Mouse (Mus musculus) liver (tissue): ENCODE measurements at regions not wholly inside any gene's neighbourhood (a gene's known extent, or its start where the extent isn't known, plus 50 kb on each side); places are given as distances from the start of the nearest gene placed in this dataset.

Experiments
- DNase-seq: peaks from one replicate; pipeline ENCODE4 v3.0.0-alpha.2; 2020; ENCODE audit warnings: mixed read lengths

DNA sequence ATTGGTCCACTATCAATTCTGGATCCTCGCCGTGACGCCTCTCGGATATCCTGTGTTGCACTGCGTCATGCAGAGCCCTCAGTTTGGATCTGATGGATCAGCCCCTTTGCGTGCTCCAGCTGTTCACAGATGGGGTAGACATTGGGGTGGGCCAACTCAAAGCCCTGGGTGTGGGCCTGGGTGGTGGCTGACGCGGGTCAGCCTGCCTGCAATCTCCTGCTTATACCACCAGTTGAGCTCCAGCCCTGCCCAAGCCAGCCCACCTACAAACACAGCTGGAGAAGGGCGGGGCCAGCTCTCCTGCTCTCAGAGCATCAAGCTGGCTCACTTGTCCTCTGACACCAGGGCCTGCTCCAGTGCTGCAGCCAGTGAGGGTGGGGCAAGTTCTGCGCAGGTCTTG, 73.1 kb downstream of the Rps15a start:
- no peak for DNase-seq

DNA sequence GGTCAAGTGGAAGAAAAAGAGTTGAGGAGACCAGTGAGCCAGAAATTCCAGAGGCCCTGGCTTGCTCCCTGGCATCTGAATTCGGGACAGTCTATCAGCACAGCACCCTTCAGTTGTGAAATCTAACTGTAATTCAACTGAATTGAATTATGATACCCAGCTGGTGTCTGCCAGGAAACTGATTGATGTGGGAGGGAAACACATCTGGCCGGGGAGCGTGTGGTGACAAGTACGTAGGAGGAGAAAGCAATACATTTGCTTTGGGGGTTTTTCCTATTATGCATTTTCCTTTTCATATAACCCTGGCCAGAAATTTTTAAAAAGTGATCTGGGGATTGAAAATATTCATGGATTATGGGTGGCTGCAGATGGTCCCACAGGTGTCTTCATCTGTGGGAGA, 76.1 kb downstream of the Rps15a start:
- DNase-seq: no peak

- no peak for DNase-seq
Measured at GRCm38 (mm10) chr7:118037062-118037461, 78.9 kb downstream of the Rps15a start.

GRCm38 (mm10) chr7:118026106-118026526, 89.9 kb downstream of the Rps15a start:
- no peak for DNase-seq

DNA sequence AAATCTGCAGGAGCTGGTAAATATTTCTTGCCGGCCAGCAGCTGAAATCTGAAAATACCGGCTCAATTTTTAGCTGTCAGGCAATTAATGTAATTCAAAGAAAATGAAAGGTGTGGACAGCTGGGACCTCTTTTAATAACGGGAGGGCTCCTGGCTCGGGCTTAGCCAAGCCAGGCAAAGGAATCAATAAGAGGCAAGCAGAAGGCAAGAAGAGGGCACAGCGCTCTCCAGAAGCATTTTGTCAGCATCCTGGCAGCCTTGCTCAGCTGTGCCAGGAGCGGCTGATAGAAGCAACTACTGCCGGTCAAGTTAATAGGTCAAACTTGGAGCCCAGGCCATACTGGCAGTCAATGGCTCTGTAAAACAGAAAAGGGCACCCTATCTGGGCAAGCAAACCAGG, 111.4 kb downstream of the Rps15a start:
- no peak for DNase-seq

DNA sequence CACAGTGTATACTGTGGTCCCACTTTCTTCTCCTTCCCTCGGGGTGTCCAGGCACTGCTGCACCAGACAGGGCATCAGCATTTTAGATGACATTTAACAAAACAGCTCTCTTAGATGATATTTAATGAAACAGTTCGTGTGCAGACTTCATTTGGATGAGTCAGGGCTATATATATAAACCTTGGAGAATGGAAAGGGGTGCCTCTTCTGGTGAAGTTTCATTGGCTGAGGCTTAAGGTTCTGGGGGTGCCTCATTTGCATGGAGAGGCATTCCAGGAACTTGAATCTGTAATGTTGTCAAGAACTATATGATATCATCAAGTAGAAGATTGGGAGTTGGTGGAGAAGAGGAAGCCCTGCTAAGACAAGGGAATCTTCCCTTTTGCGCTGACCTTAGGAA, 114.1 kb downstream of the Rps15a start:
- no peak for DNase-seq

DNA sequence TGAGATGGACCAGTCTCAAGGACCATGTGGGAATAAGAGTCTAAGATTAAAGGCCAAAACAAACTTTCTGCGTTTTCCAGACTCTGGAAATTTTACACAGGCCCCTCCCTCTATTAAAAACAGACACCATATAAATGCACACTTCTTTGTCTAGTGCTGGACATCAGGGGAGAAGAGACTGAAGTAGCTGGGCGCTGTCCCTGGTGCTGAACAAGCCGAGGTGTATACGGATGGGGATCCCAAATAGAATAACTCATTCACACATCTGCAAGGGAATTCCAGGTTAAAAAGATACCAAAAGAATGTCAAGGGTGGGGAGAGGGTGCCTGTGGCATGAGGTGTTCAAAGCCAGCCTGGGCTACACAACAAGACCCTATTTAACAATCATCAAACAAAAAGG, 114.9 kb downstream of the Rps15a start:
- peak; percentile 57 for DNase-seq

- DNase-seq: no peak
Measured at GRCm38 (mm10) chr7:117982177-117982576, 133.8 kb downstream of the Rps15a start.

- DNase-seq: no peak
Measured at GRCm38 (mm10) chr7:117971176-117971575, 144.8 kb downstream of the Rps15a start.

DNA sequence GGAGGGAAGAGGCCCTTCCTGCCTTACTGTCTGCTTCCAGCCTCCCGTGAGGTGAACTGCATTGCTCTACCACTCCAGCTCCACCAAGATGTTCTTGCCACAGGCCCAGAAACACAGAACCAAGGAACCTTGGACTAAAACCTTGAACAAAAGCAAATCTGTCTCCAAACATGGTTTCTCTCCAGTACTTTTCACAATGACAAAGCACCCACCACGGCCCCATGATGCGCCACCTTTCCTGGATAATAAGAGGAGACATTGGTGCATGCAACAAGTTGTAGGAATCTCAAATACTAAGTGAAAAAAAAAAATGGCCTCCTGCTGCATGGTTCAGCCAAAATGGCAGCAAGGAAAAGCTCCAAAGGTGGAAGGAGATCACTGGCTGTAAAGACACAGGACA, 172.6 kb downstream of the Rps15a start:
- DNase-seq: no peak

- DNase-seq: no peak
Measured at GRCm38 (mm10) chr7:117939618-117940017, 176.4 kb downstream of the Rps15a start.

GRCm38 (mm10) chr7:117934908-117935307, 181.1 kb downstream of the Rps15a start:
- no peak for DNase-seq

- no peak for DNase-seq
Measured at GRCm38 (mm10) chr7:117931234-117931895, 184.6 kb downstream of the Rps15a start.

DNA sequence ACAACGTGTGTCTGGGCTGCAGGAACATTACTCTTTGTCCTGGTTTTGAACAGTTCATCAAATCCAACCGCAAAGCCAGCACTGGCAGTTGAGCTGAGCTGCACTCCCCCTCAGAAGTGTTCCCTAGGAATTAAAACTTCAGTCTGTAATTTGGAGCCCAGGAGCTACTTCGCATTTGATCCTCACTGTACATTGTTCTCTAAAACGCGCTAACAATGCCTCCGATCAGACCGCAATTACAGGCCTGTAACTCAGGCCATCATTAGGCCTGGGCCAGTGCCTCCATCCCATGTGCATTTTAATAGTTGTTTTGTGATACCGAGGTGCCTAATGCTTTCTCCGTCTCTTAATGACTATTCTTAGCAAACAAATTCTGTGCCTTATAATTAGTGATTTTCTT, 185.6 kb downstream of the Rps15a start:
- no peak for DNase-seq

- DNase-seq: no peak
Measured at GRCm38 (mm10) chr7:117926396-117926795, 189.6 kb downstream of the Rps15a start.

- no peak for DNase-seq
Measured at GRCm38 (mm10) chr7:117922270-117922669, 193.7 kb downstream of the Rps15a start.

DNA sequence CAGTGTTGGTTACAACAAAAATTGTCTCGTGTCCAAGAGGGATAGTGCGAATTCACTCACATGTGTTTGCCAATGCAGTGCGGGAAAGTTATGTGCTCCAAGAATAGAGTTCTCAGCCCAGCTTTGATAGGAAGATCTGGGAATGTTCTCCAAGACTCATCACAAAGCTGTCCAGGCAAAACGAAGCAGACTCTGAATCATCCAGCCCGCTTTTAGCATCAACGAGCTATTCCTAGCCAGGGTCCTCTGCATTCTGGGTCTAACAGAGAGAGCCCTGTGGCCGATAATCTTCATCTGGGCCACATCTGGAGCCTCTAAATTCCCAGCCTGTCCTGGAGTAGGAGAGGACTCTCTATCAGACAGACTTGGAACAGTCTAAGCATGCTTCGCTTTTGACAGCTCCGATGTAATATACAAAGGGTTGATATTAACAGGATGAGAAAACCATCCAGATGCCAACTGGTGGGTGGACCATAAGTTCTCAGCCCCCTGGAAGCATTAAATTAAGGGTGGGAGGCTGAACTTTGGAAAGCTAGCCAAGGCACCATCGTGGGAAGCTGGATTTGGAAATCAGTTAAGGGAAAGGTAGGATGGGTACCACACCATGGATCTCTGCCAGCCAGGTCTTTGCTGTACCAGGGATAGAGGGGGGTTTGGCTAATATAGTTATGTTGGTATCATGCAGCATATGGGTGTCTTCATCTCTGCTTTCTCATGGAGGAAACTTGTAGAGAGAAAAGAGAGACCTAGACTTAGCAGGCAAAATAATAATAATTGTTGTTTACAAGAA, 197.6 kb downstream of the Rps15a start:
- DNase-seq: no peak

DNA sequence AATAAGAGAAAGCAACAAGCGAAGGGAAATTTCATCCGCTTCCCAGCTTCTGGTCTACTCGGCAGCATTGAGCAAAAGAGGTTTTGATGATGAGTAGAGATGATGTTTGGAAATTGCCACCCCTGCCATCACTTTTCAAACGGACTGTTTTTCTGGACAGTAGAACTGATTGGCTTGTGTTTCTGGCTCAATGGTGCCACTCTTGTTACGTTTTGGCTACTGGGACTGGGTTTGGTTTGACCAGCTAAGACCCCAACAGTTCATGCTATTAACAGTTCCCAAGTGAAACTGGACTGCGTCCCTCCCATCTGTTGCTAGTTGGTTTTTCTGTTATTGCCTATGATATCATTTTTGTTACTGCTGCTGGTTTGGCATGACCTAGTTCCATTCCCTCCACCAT, 199.1 kb downstream of the Rps15a start:
- no peak for DNase-seq

- no peak for DNase-seq
Measured at GRCm38 (mm10) chr7:117912453-117912852, 203.5 kb downstream of the Rps15a start.

DNA sequence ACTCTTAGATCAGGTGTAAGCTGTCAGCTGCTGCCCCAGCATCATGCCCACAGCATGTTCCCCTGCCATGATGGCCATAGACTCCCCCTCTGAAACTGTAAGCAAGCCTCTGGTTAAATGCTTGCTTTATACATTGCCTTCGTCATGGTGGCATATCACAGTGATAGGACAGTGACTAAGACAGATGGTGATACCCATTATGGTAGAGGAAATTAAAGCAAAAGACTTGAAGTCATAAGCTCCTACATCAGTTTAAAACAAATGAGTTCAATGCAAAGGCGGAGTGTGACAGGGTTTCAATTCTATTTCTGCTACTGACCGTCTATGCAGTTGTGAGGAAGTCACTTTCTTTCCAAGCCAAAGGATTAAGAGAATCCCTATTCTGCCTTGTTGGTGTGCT, 204.9 kb downstream of the Rps15a start:
- no peak for DNase-seq

DNA sequence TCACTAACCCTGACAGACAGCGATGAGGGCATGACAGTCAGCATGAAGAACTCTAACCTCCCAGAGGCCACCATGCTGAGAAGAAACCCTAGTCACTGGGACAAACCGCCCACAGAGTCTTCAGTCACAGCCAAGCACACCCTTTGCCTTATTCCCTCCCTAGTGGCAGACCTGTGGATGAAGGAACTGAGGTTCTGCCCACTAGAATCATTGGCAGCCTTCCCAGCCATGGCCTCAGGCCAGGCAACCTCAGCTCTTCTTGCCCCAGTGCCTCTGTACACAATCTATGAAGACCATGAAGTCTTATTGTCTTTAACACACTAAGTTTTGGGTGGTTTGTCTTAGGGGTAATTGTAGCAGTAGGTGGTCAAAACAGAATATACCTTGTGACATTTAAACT, 219.5 kb downstream of the Rps15a start:
- no peak for DNase-seq

- no peak for DNase-seq
Measured at GRCm38 (mm10) chr7:117887288-117887687, 228.7 kb downstream of the Rps15a start.

DNA sequence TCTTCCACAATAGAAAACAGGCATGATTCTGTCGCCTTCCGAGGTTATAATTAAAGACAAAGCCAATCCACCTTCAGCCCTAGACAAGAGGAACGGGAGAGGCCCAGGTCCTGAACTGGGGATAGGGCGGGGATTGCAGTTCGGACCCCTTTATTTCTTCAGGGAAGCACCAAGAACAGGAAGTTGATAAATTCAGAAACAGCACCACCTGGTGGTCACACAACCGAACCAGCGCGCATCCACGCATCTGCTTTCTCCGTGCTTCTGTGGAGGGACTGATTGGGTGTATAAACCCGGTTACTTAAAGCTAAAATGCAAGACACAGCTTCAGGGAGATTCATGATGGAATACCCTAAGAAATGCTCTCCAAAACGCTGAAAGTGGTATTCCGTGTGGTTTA, 233.2 kb downstream of the Rps15a start:
- peak; percentile 53 for DNase-seq

DNA sequence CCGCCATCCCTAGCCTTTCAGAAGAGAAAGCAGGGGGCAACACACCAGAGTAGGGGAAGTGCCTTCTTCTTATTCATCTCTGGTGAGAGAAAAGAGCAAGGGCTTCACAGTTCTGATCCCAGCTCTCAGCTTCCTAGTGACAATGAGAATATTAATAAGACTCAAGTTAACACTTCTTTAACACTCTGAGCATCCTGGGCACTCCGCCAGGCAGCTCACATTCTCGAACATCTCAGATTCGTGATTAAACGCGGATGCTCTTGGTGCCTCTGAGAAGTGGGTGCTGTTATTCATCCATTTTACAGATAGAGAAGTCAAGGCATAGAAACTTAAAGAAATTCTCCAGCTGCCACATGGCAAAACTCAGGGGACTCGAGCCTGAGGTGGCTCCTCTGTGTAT, 237.1 kb downstream of the Rps15a start:
- DNase-seq: no peak

GRCm38 (mm10) chr7:117875241-117875640, 240.7 kb downstream of the Rps15a start:
- DNase-seq: no peak
